Mouse (Mus musculus): ENCODE measurements at regions not wholly inside any gene's neighbourhood (a gene's known extent, or its start where the extent isn't known, plus 50 kb on each side); places are given as distances from the start of the nearest gene placed in this dataset.

GRCm38 (mm10) chr13:31177999-31178783 is 204.2 kb downstream of the Gm5447 start:
- H3K9me3 ChIP-seq (ENCODE audit: control insufficient read depth, low read length), result no peaks in the 10 kb centered on the region
- no peak overlapping the region for H3K27ac ChIP-seq

GRCm38 (mm10) chr13:31178964-31179363 is 205.0 kb downstream of the Gm5447 start:
- H3K27ac ChIP-seq, result no peak overlapping the region
- 38% methylated on average over 3 of the region's 3 CpGs for WGBS (ENCODE audit: insufficient replicate concordance)

More at GRCm38 (mm10) chr13:31177999-31178783, 204.2 kb downstream of the Gm5447 start:
- Histone ChIP-seq H3K36me3 (replicated peaks; ENCODE audit: control insufficient read depth, insufficient read depth, low read depth) (no peaks in the 10 kb centered on the region), H3K4me2 (ENCODE audit: low read depth) (no peak overlapping the region), H3K27me3 (ENCODE audit: control insufficient read depth, insufficient read depth, low read length) (no peaks in the 10 kb centered on the region), H3K4me3 (ENCODE audit: insufficient read depth in 1 of 2, low read depth in 2 of 2, low read length in 2 of 2) (no peak overlapping the region), H3K9ac (replicated peaks) (no peak overlapping the region), H3K4me1 (replicated peaks; ENCODE audit: control insufficient read depth in 2 of 2, insufficient read depth in 2 of 2, low read length in 1 of 2) (0 out of 4 replicates have a peak, but pooled peaks cover 0 to 2% of the 10 kb centered on the region in 2 experiments)
- no peak for TF ChIP-seq EP300 (IDR thresholded peaks at IDR 0.05; ENCODE audit: low read depth)
- TF ChIP-seq CTCF (IDR thresholded peaks at IDR 0.05; ENCODE audit: low read depth), result no peak
- ATAC-seq (ENCODE audit: insufficient read depth) (no peak), DNase-seq (ENCODE audit: low read depth in 3 of 3, low spot score in 3 of 3) (no peak)
- WGBS (ENCODE audit: insufficient replicate concordance), result 58% methylated on average over 5 of the region's 5 CpGs

GRCm38 (mm10) chr13:31179407-31180001 is 205.5 kb downstream of the Gm5447 start:
- Histone ChIP-seq H3K36me3 (replicated peaks; ENCODE audit: control insufficient read depth, insufficient read depth, low read depth) (no peaks in the 10 kb centered on the region), H3K4me2 (ENCODE audit: low read depth) (no peak overlapping the region), H3K9me3 (ENCODE audit: control insufficient read depth, low read length) (no peaks in the 10 kb centered on the region), H3K27ac (no peak overlapping the region), H3K4me1 (replicated peaks; ENCODE audit: control insufficient read depth in 2 of 2, insufficient read depth in 2 of 2, low read length in 1 of 2) (0 out of 4 replicates have a peak, but pooled peaks cover 0 to 2% of the 10 kb centered on the region in 2 experiments), H3K4me3 (ENCODE audit: insufficient read depth in 1 of 2, low read depth in 2 of 2, low read length in 2 of 2) (no peak overlapping the region), H3K9ac (replicated peaks) (no peak overlapping the region), H3K27me3 (ENCODE audit: control insufficient read depth, insufficient read depth, low read length) (no peaks in the 10 kb centered on the region)
- 10% methylated on average over 12 of the region's 12 CpGs for WGBS (ENCODE audit: insufficient replicate concordance)
- peak; percentile 6 to 27 (median 24) for DNase-seq (ENCODE audit: low read depth in 3 of 3, low spot score in 3 of 3)
- no peak for TF ChIP-seq CTCF (IDR thresholded peaks at IDR 0.05; ENCODE audit: low read depth)
- ATAC-seq (ENCODE audit: insufficient read depth), result peak; percentile 77

More at GRCm38 (mm10) chr13:31178964-31179363, 205.0 kb downstream of the Gm5447 start:
- 0 out of 4 replicates have a peak, but pooled peaks cover 0 to 2% of the 10 kb centered on the region in 2 experiments for H3K4me1 ChIP-seq (replicated peaks; ENCODE audit: control insufficient read depth in 2 of 2, insufficient read depth in 2 of 2, low read length in 1 of 2)
- H3K4me2 ChIP-seq (ENCODE audit: low read depth), result no peak overlapping the region
- TF ChIP-seq EP300 (IDR thresholded peaks at IDR 0.05; ENCODE audit: low read depth) (no peak), CTCF (IDR thresholded peaks at IDR 0.05; ENCODE audit: low read depth) (no peak)
- no peaks in the 10 kb centered on the region for H3K27me3 ChIP-seq (ENCODE audit: control insufficient read depth, insufficient read depth, low read length)
- no peak overlapping the region for H3K9ac ChIP-seq (replicated peaks)
- H3K36me3 ChIP-seq (replicated peaks; ENCODE audit: control insufficient read depth, insufficient read depth, low read depth), result no peaks in the 10 kb centered on the region
- no peaks in the 10 kb centered on the region for H3K9me3 ChIP-seq (ENCODE audit: control insufficient read depth, low read length)
- no peak overlapping the region for H3K4me3 ChIP-seq (ENCODE audit: insufficient read depth in 1 of 2, low read depth in 2 of 2, low read length in 2 of 2)
- ATAC-seq (ENCODE audit: insufficient read depth) (no peak), DNase-seq (ENCODE audit: low read depth in 3 of 3, low spot score in 3 of 3) (no peak)

- no peaks in the 10 kb centered on the region for H3K9me3 ChIP-seq (ENCODE audit: control insufficient read depth, low read length)
- ATAC-seq (ENCODE audit: insufficient read depth), result no peak
- no peak for DNase-seq (ENCODE audit: low read depth in 3 of 3, low spot score in 3 of 3)
- H3K9ac ChIP-seq (replicated peaks), result no peak overlapping the region
- 56% methylated on average over 5 of the region's 5 CpGs for WGBS (ENCODE audit: insufficient replicate concordance)
- H3K27ac ChIP-seq, result no peak overlapping the region
- H3K4me2 ChIP-seq (ENCODE audit: low read depth), result no peak overlapping the region
- TF ChIP-seq EP300 (IDR thresholded peaks at IDR 0.05; ENCODE audit: low read depth) (no peak), CTCF (IDR thresholded peaks at IDR 0.05; ENCODE audit: low read depth) (no peak)
- no peaks in the 10 kb centered on the region for H3K36me3 ChIP-seq (replicated peaks; ENCODE audit: control insufficient read depth, insufficient read depth, low read depth)
- no peak overlapping the region for H3K4me3 ChIP-seq (ENCODE audit: insufficient read depth in 1 of 2, low read depth in 2 of 2, low read length in 2 of 2)
- 0 out of 4 replicates have a peak, but pooled peaks cover 0 to 2% of the 10 kb centered on the region in 2 experiments for H3K4me1 ChIP-seq (replicated peaks; ENCODE audit: control insufficient read depth in 2 of 2, insufficient read depth in 2 of 2, low read length in 1 of 2)
- no peaks in the 10 kb centered on the region for H3K27me3 ChIP-seq (ENCODE audit: control insufficient read depth, insufficient read depth, low read length)
These were observed 207.5 kb downstream of the Gm5447 start for GRCm38 (mm10) chr13:31181530-31181929.
